Mouse (Mus musculus): ENCODE measurements at regions not wholly inside any gene's neighbourhood (a gene's known extent, or its start where the extent isn't known, plus 50 kb on each side); places are given as distances from the start of the nearest gene placed in this dataset.

DNA sequence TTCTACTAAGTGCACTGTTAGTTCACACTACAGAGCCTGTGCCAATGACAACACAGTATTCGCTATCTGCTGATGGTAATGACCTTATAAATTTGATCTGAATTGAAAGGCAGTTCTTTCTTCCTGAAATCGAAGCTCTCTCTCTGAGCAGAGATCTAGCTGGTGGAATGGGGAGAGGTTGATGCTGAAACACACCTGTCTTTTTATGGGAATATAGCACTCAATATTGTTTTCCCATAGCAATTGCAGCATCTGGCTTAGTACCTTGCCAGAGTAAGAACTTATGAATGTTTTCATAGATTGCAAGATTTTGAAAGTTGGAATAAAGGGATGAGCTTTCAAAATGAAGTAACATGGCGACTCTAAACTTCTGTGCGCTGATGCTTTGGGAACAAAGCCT is 444.0 kb upstream of the Klf12 start:
- Histone ChIP-seq H3K27me3 (replicated peaks; ENCODE audit: control insufficient read depth, insufficient read depth, low read length) (no peaks in the 10 kb centered on the region), H3K9me3 (ENCODE audit: control insufficient read depth) (no peaks in the 10 kb centered on the region), H3K4me2 (replicated peaks; ENCODE audit: low read depth) (no peak overlapping the region), H3K36me3 (ENCODE audit: control insufficient read depth, insufficient read depth) (no peaks in the 10 kb centered on the region), H3K4me1 (replicated peaks; ENCODE audit: control insufficient read depth, insufficient read depth, low read length) (no peaks in the 10 kb centered on the region), H3K27ac (ENCODE audit: low read depth, low read length) (no peak overlapping the region), H3K9ac (ENCODE audit: low read depth, low read length) (no peak overlapping the region), H3K4me3 (ENCODE audit: low read depth, low read length) (no peak overlapping the region)
- no peak for TF ChIP-seq CTCF (IDR thresholded peaks at IDR 0.05; ENCODE audit: low read depth)
- ATAC-seq, result no peak
- 83% methylated on average over 4 of the region's 4 CpGs for WGBS

DNA sequence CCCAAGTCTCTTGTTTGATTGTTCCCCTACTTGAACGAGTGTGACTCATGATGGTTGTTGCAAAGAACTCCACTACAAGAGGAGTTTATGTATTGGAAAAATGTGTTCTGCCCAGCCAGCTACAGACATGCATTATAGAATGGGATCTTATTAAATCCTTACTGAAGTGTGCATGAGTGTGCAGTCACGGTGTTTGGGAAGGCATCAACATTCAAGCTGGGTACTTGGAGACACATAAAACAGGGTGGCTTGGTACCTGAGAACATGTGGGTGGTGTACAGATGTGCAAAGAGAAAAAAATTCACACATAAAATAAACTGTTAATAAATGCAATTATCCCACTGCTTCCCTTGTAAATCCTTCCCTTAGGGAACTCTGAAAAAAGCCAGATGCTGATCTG is 443.2 kb upstream of the Klf12 start:
- Histone ChIP-seq H3K4me2 (replicated peaks; ENCODE audit: low read depth) (no peak overlapping the region), H3K9me3 (ENCODE audit: control insufficient read depth) (no peaks in the 10 kb centered on the region), H3K9ac (ENCODE audit: low read depth, low read length) (no peak overlapping the region), H3K27ac (ENCODE audit: low read depth, low read length) (no peak overlapping the region), H3K4me1 (replicated peaks; ENCODE audit: control insufficient read depth, insufficient read depth, low read length) (no peaks in the 10 kb centered on the region), H3K4me3 (ENCODE audit: low read depth, low read length) (no peak overlapping the region), H3K36me3 (ENCODE audit: control insufficient read depth, insufficient read depth) (no peaks in the 10 kb centered on the region), H3K27me3 (replicated peaks; ENCODE audit: control insufficient read depth, insufficient read depth, low read length) (no peaks in the 10 kb centered on the region)
- no peak for TF ChIP-seq CTCF (IDR thresholded peaks at IDR 0.05; ENCODE audit: low read depth)
- WGBS, result 64% methylated on average over 2 of the region's 2 CpGs
- ATAC-seq, result no peak

DNA sequence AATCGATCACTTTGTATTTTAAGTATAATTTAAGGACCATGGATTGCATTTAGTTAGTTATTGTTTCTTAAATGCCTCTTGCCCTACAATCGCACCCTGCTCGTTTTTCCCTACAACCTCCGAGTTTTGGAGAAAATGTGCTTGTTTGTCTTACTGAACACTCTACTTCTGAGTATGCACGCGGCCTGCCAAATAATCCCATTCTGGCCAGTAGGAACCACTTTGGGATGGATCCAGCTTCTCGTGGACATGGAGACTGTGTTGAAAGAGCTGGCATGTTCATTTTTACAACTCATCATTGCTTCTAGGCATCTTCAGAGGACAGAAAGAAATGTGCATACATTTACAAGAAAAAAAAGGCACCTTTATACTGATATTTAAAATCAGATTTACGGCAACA is 440.5 kb upstream of the Klf12 start:
- Histone ChIP-seq H3K27ac (ENCODE audit: low read depth, low read length) (no peak overlapping the region), H3K4me3 (ENCODE audit: low read depth, low read length) (no peak overlapping the region), H3K4me1 (replicated peaks; ENCODE audit: control insufficient read depth, insufficient read depth, low read length) (no peaks in the 10 kb centered on the region), H3K27me3 (replicated peaks; ENCODE audit: control insufficient read depth, insufficient read depth, low read length) (no peaks in the 10 kb centered on the region), H3K36me3 (ENCODE audit: control insufficient read depth, insufficient read depth) (no peaks in the 10 kb centered on the region), H3K4me2 (replicated peaks; ENCODE audit: low read depth) (no peak overlapping the region), H3K9me3 (ENCODE audit: control insufficient read depth) (no peaks in the 10 kb centered on the region), H3K9ac (ENCODE audit: low read depth, low read length) (no peak overlapping the region)
- no peak for ATAC-seq
- 75% methylated on average over 8 of the region's 8 CpGs for WGBS
- no peak for TF ChIP-seq CTCF (IDR thresholded peaks at IDR 0.05; ENCODE audit: low read depth)

DNA sequence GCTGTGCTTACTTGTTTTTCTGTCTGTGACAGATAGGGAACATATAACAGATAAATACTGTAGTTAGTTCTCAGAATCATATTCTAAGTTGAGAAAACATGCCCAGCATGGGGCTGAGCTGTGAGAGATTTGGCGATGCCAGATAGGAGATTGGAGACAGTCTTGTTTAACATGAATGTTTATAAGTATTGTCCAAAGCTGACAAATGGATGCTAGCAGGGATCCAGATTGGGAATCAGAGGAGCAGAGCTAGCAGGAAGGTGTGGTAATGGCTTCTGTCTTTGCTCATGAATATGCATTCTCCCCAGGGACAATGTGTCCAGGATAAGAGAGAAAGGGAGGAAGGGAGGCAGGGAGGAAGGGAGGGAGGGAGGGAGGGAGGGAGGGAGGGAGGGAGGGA is 436.2 kb upstream of the Klf12 start:
- no peak for ATAC-seq

DNA sequence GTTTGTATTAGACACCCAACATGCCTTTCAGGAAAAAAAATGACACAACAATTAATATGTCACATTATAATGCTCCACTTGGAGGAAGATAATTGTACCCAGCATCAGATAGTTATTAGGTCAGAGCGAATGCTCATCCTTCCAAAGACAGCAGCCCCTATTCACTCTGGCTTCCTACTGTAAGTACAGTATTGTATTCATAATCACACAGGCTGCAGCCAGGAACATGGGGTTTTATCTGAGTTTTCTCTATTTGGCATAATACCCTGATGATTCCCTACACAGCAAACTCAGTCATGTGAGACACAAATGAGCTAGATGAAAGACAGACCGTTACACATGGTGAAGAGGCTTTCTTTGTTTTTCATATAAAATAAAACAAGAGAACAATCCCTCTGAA is 430.5 kb upstream of the Klf12 start:
- H3K27ac ChIP-seq (ENCODE audit: low read depth, low read length), result no peak overlapping the region
- H3K4me1 ChIP-seq (replicated peaks; ENCODE audit: control insufficient read depth, insufficient read depth, low read length), result no peaks in the 10 kb centered on the region
- H3K36me3 ChIP-seq (ENCODE audit: control insufficient read depth, insufficient read depth), result no peaks in the 10 kb centered on the region
- no peak overlapping the region for H3K4me2 ChIP-seq (replicated peaks; ENCODE audit: low read depth)
- TF ChIP-seq CTCF (IDR thresholded peaks at IDR 0.05; ENCODE audit: low read depth), result no peak
- ATAC-seq, result no peak
- H3K4me3 ChIP-seq (ENCODE audit: low read depth, low read length), result no peak overlapping the region
- WGBS, result 76% methylated on average over 2 of the region's 2 CpGs
- H3K27me3 ChIP-seq (replicated peaks; ENCODE audit: control insufficient read depth, insufficient read depth, low read length), result no peaks in the 10 kb centered on the region
- no peak overlapping the region for H3K9ac ChIP-seq (ENCODE audit: low read depth, low read length)
- no peaks in the 10 kb centered on the region for H3K9me3 ChIP-seq (ENCODE audit: control insufficient read depth)

More for the DNA sequence above, 436.2 kb upstream of the Klf12 start:
- Histone ChIP-seq H3K4me2 (replicated peaks; ENCODE audit: low read depth) (no peak overlapping the region), H3K36me3 (ENCODE audit: control insufficient read depth, insufficient read depth) (no peaks in the 10 kb centered on the region), H3K4me3 (ENCODE audit: low read depth, low read length) (no peak overlapping the region), H3K27me3 (replicated peaks; ENCODE audit: control insufficient read depth, insufficient read depth, low read length) (no peaks in the 10 kb centered on the region), H3K9ac (ENCODE audit: low read depth, low read length) (no peak overlapping the region), H3K9me3 (ENCODE audit: control insufficient read depth) (no peaks in the 10 kb centered on the region), H3K4me1 (replicated peaks; ENCODE audit: control insufficient read depth, insufficient read depth, low read length) (no peaks in the 10 kb centered on the region), H3K27ac (ENCODE audit: low read depth, low read length) (no peak overlapping the region)
- no peak for TF ChIP-seq CTCF (IDR thresholded peaks at IDR 0.05; ENCODE audit: low read depth)
- 53% methylated on average over 1 of the region's 1 CpGs for WGBS

DNA sequence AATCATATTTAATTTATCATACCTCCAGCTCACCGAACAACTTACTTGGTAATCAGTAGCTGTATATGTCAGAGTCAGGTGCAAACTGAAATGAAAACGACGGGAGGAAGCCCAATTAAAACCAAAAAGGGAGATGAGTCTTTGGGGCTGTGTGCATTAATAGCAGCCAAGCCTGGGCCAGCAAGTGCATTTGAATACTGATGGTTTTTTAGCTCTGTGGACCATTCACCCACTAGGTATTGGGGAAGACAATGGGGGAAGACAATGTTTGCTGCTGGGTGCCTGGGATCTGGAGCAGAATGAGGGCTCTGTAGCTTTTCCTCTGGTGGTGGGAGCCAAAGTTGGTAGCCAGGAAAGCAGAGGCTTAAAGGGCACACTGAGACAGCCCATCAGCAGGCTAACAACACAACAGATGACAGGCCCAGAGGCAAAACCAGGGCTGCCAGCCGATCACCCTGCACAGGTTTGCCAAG is 429.6 kb upstream of the Klf12 start:
- ATAC-seq, result no peak
- Histone ChIP-seq H3K4me1 (replicated peaks; ENCODE audit: control insufficient read depth, insufficient read depth, low read length) (no peaks in the 10 kb centered on the region), H3K36me3 (ENCODE audit: control insufficient read depth, insufficient read depth) (no peaks in the 10 kb centered on the region), H3K27me3 (replicated peaks; ENCODE audit: control insufficient read depth, insufficient read depth, low read length) (no peaks in the 10 kb centered on the region), H3K27ac (ENCODE audit: low read depth, low read length) (no peak overlapping the region), H3K4me2 (replicated peaks; ENCODE audit: low read depth) (no peak overlapping the region), H3K9me3 (ENCODE audit: control insufficient read depth) (no peaks in the 10 kb centered on the region), H3K9ac (ENCODE audit: low read depth, low read length) (no peak overlapping the region), H3K4me3 (ENCODE audit: low read depth, low read length) (no peak overlapping the region)
- no peak for TF ChIP-seq CTCF (IDR thresholded peaks at IDR 0.05; ENCODE audit: low read depth)
- WGBS, result 82% methylated on average over 4 of the region's 4 CpGs

DNA sequence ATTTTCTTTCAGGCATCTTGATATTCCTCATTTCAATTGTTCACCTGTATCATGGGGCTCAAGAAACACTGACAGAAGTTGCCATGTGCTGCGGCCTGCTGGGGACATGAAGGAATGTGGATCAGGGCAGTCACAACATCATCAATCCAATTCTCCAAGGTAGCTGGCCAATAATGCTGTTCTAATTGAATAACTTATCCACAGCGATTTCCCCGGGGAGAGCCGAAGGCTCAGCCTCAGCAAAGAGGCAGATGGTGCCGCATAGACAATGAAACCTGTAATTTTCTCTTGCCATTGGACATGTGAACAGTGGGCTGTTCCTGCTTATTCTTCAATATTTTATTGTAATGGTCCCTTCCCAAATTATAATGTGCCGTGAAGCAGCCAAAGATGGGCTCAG is 429.1 kb upstream of the Klf12 start:
- no peak for TF ChIP-seq CTCF (IDR thresholded peaks at IDR 0.05; ENCODE audit: low read depth)
- WGBS, result 91% methylated on average over 6 of the region's 6 CpGs
- no peaks in the 10 kb centered on the region for H3K9me3 ChIP-seq (ENCODE audit: control insufficient read depth)

More for the DNA sequence above, 429.1 kb upstream of the Klf12 start:
- Histone ChIP-seq H3K36me3 (ENCODE audit: control insufficient read depth, insufficient read depth) (no peaks in the 10 kb centered on the region), H3K4me2 (replicated peaks; ENCODE audit: low read depth) (no peak overlapping the region), H3K4me3 (ENCODE audit: low read depth, low read length) (no peak overlapping the region), H3K27me3 (replicated peaks; ENCODE audit: control insufficient read depth, insufficient read depth, low read length) (no peaks in the 10 kb centered on the region), H3K9ac (ENCODE audit: low read depth, low read length) (no peak overlapping the region), H3K4me1 (replicated peaks; ENCODE audit: control insufficient read depth, insufficient read depth, low read length) (no peaks in the 10 kb centered on the region), H3K27ac (ENCODE audit: low read depth, low read length) (no peak overlapping the region)
- ATAC-seq, result no peak
